Mouse (Mus musculus) forebrain, embryonic 11.5 days (tissue): ENCODE measurements around the gene Itgb1bp1. TPM values are rescaled to one million over a fixed set of nuclear protein-coding genes. Genes with fewer than 3 reads are reported as not detected.

Source experiments
- ATAC-seq: fragments of 200-750 bp; cut with Nextera tagmentation; replicated peaks from 2 replicates; pipeline ENCODE4 v1.8.0; 2017; ENCODE audit warnings: moderate TSS enrichment; ENCODE audit not compliant: low FRiP score
- DNase-seq: peaks from one replicate; pipeline ENCODE4 v3.0.0-alpha.2; 2017; ENCODE audit warnings: low spot score
- H3K27ac ChIP-seq: fragments of 300-500 bp; sonication (generic); 2 replicates; pipeline ENCODE4 v1.5.1; 2014; ENCODE audit warnings: low read depth, low read length
- H3K27me3 ChIP-seq: fragments of 300-500 bp; sonication (generic); 2 replicates; pipeline ENCODE4 v1.6.1; 2014; ENCODE audit warnings: mild to moderate bottlenecking, low read length, mixed read lengths; ENCODE audit not compliant: control insufficient read depth, insufficient read depth
- H3K36me3 ChIP-seq: fragments of 300-500 bp; sonication (generic); 2 replicates; pipeline ENCODE4 v1.6.1; 2014; ENCODE audit warnings: mild to moderate bottlenecking, low read length, moderate library complexity, mixed read lengths; ENCODE audit not compliant: control insufficient read depth, insufficient read depth
- H3K4me1 ChIP-seq: fragments of 300-500 bp; sonication (generic); replicated peaks from 2 replicates; pipeline ENCODE4 v1.6.1; 2014; ENCODE audit warnings: low read length, mixed read lengths; ENCODE audit not compliant: control insufficient read depth, insufficient read depth
- H3K4me2 ChIP-seq: fragments of 300-500 bp; sonication (generic); 2 replicates; pipeline ENCODE4 v1.6.1; 2014; ENCODE audit warnings: low read depth, mild to moderate bottlenecking, low read length, moderate library complexity, mixed read lengths; ENCODE audit not compliant: severe bottlenecking
- H3K4me3 ChIP-seq: fragments of 300-500 bp; sonication (generic); 2 replicates; pipeline ENCODE4 v1.5.1; 2014; ENCODE audit warnings: low read depth, low read length
- H3K9ac ChIP-seq: fragments of 300-500 bp; sonication (generic); 2 replicates; pipeline ENCODE4 v1.6.1; 2014; ENCODE audit warnings: low read length
- H3K9me3 ChIP-seq: fragments of 300-500 bp; sonication (generic); 2 replicates; pipeline ENCODE4 v1.6.1; 2016; ENCODE audit warnings: low read length, mixed read lengths; ENCODE audit not compliant: control insufficient read depth
- WGBS: fragments of 180-500 bp; shearing (Covaris S2); extraction: QIAGEN DNeasy Blood & Tissue Kit; methylation state at CpG from one replicate; pipeline ENCODE4 v1.1.7; 2014; 5-methylcytosine and 5-hydroxymethylcytosine counted together
- polyA plus RNA-seq: library from polyadenylated mRNA; unstranded; fragments of >200 nt; fragmentation: Nextera tagmentation; extraction: Ambion mirVana; gene quantifications from 2 replicates; pipeline ENCODE4 v1.2.1, GENCODE M21; 2014

The Itgb1bp1 gene
- polyA plus RNA-seq, 1 experiment from 2014 or later = 38.3 TPM

GRCm38 (mm10) chr12:21195497-21195896 is 90.6 kb downstream of the Itgb1bp1 start:
- no peak overlapping the region for H3K9ac ChIP-seq
- no peaks in the 10 kb centered on the region for H3K9me3 ChIP-seq
- no peaks in the 10 kb centered on the region for H3K4me1 ChIP-seq
- no peak overlapping the region for H3K27ac ChIP-seq
- no peaks in the 10 kb centered on the region; the same call in 1 of the 2 replicates for H3K36me3 ChIP-seq
- ATAC-seq (no peak), DNase-seq (no peak)
- WGBS = 95% methylated on average over 3 of the region's 3 CpGs
- no peaks in the 10 kb centered on the region for H3K27me3 ChIP-seq
- no peak overlapping the region for H3K4me3 ChIP-seq
- no peak overlapping the region for H3K4me2 ChIP-seq

- Histone ChIP-seq H3K4me1 (no peaks in the 10 kb centered on the region), H3K27me3 (no peaks in the 10 kb centered on the region), H3K4me2 (no peak overlapping the region), H3K9me3 (no peaks in the 10 kb centered on the region), H3K36me3 (no peaks in the 10 kb centered on the region), H3K9ac (no peak overlapping the region), H3K27ac (no peak overlapping the region), H3K4me3 (no peak overlapping the region)
- ATAC-seq (no peak), DNase-seq (no peak)
- 86% methylated on average over 2 of the region's 2 CpGs for WGBS
Observed at GRCm38 (mm10) chr12:21191546-21191945, 94.5 kb downstream of the Itgb1bp1 start.

Other genes starting within 250 kb of the Itgb1bp1 start
- gene Cpsf3, start 893 bp downstream of the Itgb1bp1 start, polyA plus RNA-seq = 130 and 142 TPM in 2 replicates
- gene Iah1, start 30.1 kb upstream of the Itgb1bp1 start, polyA plus RNA-seq = 45.0 and 48.4 TPM in 2 replicates
- gene Adam17, start 87.3 kb upstream of the Itgb1bp1 start, polyA plus RNA-seq = 36.4 and 36.6 TPM in 2 replicates
- 1,096 and 1,151 TPM in 2 replicates for gene Ywhaq, start 131.4 kb upstream of the Itgb1bp1 start, polyA plus RNA-seq